Mouse (Mus musculus): ENCODE measurements around the gene Stag1. TPM values are rescaled to one million over a fixed set of nuclear protein-coding genes. Genes with fewer than 3 reads are reported as not detected.

The Stag1 gene
- total RNA-seq, 2 experiments from 2014 or later = 77.6 to 79.6 TPM

DNA sequence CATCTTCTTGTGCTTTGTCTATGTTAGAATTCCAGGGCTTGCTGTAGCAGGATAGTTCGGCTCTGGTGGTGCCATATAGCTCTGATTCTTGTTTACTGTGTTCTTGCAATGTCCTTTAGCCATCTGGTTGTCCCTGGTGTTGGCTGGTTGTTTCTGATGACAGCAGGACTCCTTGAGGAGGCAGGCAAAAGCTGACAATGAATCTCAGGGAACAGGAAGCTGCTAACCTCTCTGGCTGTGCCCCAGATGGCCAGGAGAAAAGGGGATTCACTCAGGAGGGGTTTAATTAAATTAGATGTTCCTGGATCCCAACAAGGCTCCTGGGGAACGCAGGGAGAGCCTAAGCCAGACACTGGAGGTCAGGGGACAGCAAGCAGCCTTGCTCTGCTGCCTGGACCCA is 344.4 kb downstream of the Stag1 start:
- no peak for ATAC-seq (replicated peaks; ENCODE audit: poor library complexity)

DNA sequence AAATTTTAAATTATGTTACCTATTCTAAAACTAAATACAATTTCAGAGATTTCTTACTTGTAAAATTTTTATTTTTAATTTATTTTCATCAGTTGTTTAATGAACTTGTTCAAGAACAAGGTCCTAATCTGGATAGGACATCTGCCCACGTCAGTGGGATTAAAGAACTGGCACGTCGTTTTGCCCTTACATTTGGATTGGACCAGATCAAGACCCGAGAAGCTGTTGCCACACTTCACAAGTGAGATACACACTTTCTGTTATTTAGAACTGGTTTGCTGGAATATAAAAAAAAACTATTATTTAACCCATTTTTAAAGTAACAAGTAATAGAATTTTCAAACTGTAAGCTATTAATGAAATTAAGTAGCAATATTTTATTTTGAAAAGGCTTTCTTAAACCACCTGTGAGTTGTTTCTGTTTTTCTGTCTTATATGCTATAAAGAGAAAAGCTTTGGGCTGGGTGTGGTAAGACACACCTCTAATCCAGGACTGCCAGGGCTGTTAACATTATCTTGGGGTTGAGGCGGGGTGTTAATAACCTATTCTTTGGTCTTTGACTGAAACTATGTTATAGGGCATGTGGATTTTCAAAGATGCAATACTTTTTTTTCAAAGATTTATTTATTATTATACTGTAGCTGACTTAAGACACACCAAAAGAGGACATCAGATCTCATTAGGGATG is 347.2 kb downstream of the Stag1 start:
- peak; percentile 75 for ATAC-seq (replicated peaks; ENCODE audit: poor library complexity)

DNA sequence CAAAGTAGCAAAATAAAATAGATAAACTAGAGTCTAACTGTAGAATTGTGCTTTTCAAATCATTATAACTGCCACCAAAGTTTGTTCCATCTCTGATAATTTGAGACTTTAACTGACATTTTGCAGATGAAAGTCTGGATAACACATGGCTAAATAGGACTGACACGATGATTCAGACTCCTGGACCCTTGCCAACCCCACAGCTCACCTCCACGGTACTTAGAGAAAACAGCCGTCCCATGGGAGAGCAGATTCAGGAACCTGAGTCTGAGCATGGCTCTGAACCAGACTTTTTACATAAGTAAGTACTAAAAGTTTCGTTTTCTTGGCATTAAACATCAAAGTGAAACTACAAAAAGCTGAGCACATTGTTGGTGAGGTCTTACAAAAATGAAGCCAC is 353.9 kb downstream of the Stag1 start:
- peak; percentile 78 for ATAC-seq (replicated peaks; ENCODE audit: poor library complexity)

DNA sequence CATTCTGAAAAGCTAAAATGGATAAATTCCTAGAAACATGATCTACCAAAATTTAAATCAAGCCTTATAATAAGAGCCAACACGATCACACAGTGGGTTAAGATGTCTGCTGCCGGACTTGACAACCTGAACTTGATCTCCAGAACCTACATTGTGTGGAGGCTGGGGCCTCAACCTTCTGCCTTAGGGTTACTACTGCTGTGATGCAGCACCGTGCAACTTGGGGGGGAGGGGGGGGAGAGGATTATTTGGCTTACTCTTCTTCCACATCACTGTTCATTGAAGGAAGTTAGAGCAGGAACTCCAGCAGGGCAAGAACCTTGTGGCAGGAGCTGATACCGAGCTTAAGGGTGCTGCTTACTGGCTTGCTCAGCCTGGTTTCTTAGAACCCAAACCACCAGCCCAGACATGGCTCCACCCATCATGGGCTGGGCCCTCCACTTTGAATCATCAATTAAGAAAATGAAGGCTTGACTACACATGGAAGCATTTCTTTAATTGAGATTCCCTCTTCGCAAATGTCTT is 365.4 kb downstream of the Stag1 start:
- peak; percentile 90 for ATAC-seq (replicated peaks; ENCODE audit: poor library complexity)

DNA sequence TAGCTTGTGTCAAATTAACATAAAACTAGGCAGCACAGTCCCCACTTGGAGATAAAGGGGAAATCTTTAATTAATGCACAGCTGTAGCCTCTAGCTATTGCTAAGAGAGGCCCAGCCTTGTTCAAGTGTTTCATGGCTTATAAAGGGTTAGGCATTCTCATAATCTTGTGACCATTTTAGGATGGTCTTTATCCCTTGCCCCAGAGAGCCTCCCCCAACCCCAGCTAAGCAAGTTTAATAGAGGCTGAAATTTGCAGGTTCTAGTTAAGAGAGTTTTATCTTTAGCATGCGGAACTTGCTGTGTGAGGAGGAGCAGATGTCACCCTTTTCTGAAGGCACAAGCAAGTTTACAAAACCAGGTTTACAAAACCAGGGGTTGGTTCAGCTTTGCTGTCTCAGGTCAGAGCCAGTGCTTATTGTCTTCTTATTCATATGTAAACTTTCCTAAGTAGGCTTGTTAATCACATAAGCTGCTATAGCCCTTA is 365.9 kb downstream of the Stag1 start:
- peak; percentile 18; the same call in 1 of the 2 replicates for ATAC-seq (replicated peaks; ENCODE audit: poor library complexity)

DNA sequence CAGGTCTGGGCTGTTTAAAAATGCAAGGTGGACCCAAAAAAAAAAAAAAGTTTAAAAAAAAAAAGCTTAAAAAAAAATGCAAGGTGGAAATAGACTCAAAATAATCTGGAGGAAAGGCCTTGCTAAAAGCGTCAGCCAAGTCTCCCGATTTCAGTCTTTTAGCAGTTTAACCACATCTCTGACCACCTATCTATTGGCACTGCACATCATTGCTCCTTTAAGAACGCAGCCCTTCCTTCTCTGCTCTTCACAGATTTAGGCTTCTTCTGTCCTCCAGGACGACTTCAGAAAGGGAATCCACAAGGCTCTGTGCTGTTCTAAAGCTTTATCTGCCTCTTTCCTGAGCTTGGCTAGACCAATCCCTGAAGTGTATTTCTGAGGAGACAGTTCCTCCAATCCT is 366.5 kb downstream of the Stag1 start:
- peak; percentile 23 for ATAC-seq (replicated peaks; ENCODE audit: poor library complexity)

DNA sequence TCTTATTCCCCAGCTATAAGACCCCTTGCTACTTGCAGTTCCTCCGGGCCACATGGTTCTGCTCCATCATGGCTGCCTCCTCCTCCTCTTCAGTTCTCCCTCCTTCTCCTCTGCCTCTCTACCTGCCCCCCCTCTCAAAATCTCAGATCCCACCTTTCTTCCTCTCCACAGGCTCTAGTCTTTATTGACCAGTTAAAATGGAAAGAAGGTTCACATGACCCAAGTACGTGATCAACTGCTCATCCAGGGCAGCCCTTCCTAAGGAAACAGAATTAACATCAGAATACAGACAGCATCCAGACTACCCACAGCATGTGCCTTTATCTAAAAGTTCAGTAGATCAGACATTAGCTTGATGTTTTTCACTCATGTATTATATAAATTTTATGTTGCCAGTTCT is 371.9 kb downstream of the Stag1 start:
- no peak for ATAC-seq (replicated peaks; ENCODE audit: poor library complexity)

DNA sequence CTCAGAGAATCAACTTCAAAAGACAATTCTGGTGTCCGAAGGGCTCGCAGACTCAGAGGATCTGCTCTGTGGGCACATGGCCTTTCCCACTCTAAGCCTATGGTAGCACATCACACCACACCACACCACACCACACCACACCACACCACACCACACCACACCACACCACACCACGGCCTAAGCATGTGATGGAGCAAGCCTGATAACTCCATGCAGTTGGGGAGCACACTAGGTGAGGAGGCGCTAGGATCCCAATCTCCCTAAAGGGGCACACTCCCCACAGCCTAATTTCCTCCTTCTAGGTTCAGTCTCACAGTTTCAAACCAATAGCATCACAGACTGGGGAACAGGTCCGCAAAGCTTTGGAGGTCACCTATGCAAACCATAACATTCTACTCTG is 381.1 kb downstream of the Stag1 start:
- ATAC-seq (replicated peaks; ENCODE audit: poor library complexity) = no peak

DNA sequence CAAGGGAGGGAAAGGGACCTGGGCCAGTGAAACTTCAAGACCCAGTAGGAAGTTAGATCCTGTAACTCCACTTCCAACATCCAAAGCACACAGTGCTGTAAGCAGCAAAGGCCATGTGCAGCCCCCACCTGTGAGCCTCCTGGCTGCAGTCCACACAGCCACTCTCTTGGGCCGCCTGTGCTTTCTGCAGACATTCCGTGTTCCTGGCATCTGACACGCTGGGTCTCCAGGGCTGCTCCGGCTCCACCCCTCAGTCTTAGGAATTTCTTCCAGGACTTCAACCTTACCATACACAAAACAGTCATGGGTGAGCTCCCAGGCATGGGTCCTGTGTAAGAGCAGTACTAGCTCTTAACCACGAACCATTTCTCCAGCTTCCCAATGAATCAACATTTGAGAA is 381.7 kb downstream of the Stag1 start:
- no peak for ATAC-seq (replicated peaks; ENCODE audit: poor library complexity)

DNA sequence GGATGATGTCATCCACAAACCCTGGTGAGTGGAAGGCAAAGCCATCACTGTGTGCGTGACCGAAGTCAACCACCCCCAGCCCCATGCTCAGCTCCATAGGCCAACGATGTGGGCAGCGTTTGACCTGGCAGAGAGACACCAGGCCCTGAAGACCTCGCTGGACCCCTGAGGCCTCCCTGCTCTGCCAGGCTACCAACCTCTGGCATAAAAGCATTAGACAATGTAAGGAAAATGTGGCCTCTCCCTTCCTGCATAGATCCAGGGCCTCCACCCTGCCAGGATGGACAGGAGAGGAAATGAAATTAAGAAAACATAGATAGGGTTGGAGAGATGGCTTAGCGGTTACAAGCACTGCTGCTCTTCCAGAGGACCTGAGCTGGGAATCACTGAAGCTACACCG is 385.2 kb downstream of the Stag1 start:
- ATAC-seq (replicated peaks; ENCODE audit: poor library complexity) = no peak

DNA sequence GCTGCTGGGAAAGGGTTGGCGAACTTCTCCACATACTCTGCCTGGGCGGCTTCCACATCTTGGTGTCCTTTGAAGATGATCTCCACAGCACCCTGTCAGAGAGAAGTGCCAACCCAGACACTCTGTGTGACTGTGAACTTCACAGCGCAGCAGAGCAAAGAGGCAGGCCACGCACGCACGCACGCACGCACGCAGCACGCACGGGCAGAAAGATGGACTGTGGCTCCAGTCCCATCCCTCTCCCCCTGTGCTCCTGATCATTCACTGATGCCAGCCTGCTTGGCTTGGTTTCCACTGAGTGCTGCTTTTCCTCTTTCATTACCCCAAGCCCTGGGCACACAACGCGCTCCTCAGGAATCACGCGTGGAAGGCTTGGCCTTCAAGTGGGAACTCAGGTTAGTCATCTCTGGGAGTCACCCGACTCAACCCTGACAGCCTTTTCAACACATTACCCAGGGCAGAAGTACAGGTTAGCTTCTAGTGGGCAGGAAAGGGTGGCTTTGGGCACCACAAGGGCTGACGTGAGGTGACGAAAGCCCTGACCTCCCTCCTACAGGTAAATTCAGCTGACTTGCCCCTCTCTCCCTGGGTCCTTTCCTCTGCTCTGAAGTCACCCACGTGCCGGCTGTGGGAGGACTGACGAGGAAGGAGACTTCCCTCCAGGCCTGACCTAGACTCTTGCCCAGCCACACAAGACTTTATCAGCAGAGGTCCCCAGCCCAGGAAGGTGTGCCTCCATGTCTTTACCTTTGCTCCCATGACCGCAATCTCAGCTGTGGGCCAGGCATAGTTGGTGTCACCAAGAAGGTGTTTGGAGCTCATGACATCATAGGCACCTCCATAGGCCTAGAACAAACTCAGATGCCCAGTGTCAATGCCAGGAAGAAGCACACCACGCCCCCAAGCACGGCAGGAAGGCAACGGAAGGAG is 387.0 kb downstream of the Stag1 start:
- ATAC-seq (replicated peaks; ENCODE audit: poor library complexity) = no peak

DNA sequence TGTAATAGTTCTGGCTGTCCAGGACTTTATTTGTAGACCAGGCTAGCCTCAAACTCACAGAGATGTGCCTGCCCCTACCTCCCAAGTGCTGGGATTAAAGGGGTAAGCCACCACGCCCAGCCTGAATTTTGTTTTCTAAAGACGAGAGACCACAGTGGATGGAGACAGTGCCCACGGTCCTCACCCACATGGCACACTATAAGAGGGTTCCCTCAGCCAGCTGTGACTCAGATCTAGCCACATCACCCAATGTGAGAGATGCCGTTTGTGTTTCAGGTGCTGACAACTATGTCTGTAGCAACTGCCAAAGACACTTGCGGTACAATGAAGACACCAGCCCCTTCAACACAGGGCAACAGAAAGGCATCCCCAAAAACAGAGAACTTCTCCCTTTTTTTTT is 389.4 kb downstream of the Stag1 start:
- ATAC-seq (replicated peaks; ENCODE audit: poor library complexity) = no peak

DNA sequence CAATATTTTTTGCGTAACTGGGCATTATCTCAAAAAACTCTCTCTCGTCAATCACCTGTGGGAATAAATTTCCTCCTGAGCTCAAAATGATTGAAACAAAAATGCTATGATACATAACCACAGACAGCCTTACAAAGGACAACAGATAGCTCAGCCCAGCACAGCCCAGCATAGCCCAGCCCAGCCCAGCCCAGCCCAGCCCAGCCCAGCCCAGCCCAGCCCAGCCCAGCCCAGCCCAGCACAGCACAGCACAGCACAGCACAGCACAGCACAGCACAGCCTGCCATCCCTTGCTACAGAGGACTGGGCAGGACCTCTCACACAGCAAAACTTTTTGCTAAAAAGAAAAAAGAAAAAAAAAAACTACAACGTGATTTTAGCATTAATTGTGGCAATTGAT is 390.3 kb downstream of the Stag1 start:
- 0 out of 2 replicates have a peak, but pooled peaks have one; percentile 20 for ATAC-seq (replicated peaks; ENCODE audit: poor library complexity)

DNA sequence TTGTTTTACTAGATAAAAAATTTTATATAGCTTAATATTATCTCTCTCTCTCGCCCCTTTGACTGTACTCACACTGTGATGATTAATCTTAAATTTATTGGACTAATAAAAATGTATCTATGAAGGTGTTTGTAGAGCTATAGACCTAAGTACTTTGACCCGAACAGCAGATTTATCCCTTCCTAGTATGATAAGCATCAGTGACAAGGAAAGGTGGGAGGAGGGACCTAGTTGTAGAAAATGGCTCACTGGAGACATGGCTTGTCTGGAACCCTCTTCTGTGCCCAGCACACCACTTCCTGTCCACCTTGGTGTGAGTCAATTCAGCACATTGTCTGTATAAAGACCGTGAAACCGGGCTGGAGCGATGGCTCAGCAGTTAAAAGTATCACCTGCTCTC is 393.0 kb downstream of the Stag1 start:
- ATAC-seq (replicated peaks; ENCODE audit: poor library complexity) = no peak

DNA sequence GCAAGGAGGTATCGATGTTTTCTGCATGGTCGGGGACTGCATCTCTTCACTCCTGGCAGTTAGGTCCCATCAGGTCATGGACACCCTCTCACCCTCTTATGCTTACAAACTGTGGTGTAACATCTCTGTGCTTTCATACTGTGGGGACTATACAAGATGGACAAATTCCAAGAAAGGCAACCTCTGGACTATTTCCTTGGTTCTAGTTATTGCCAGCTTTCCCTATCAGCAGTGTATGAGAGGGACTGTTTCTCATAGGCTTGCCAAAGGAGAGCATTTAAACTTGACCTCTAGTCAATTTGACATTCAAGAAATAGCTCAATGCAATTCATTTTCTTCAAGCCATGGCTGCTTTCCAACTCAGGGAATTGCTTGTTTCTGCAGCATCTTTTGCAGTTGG is 393.7 kb downstream of the Stag1 start:
- ATAC-seq (replicated peaks; ENCODE audit: poor library complexity) = no peak

DNA sequence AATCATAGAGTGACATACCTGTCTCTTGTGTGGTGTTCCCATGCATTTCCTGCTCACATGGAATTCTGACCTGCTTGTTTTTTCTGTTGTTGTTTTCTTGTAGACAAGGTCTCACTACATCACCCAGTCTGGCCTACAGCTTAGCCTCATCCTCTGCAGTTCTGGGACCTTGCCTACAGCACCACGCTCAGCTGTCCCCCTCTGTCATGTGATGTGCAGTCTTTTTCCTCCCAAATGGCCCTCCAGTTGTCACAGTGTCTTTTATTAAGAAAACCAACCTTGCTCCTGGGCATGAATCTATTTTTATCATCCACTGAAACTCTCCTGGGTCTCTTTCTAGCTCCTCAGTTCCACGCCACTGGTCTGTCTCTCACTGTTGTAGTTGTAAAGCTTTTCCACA is 394.6 kb downstream of the Stag1 start:
- ATAC-seq (replicated peaks; ENCODE audit: poor library complexity) = no peak

DNA sequence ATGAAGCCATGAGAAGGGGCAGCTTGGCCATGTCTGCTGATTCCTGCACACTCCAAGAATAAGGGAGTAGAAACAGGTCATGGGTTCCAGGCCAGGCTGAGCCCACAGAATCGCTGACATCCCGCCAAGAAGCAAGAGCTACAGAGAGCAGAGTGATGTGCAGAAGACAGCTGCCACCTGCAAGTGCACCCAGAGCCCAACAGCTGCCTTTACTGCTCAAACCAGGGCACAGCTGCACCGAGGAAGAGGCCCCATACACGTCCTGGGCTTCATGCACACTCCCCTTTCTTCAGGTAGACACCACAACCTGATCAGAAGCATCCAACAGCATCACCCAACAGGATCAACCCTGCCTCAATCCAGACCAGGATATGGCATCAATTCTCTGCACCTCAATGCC is 396.3 kb downstream of the Stag1 start:
- no peak for ATAC-seq (replicated peaks; ENCODE audit: poor library complexity)

DNA sequence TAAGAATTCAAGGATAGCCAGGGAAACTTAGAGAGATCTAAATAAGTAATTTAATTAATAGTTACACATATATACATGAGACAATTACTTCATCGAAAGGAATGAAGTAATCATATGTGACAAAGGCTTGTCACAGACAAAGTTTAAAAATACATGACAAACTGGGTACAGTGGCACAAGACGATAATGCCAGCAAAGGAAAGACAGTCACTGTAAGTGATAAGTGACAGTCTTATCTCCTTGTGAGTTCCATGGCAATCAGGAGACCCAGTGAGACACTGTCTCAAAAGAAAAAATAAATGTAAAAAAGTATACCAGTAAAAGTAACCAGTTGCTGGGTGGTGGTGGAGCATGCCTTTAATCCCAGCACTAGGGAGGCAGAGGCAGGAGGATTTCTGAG is 399.5 kb downstream of the Stag1 start:
- peak; percentile 90 for ATAC-seq (replicated peaks; ENCODE audit: poor library complexity)

DNA sequence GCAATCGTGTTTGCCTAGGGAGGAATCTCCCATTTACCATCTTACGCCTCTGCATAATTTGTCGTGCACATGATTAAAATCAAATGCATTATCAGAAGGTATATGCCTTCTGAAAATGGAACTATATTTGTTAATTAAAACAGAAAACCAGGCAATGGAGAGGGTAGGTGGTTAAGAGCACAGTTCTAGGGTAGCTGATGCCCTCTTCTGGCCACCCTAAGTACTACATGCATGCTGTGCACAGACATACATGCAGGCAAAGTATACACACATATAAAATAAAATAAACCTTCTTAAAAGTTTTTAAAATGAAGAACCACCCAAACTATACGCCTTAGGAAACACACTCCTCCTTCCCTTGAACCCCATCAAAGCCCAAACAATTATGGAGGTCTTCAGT is 404.5 kb downstream of the Stag1 start:
- ATAC-seq (replicated peaks; ENCODE audit: poor library complexity) = peak; percentile 68

DNA sequence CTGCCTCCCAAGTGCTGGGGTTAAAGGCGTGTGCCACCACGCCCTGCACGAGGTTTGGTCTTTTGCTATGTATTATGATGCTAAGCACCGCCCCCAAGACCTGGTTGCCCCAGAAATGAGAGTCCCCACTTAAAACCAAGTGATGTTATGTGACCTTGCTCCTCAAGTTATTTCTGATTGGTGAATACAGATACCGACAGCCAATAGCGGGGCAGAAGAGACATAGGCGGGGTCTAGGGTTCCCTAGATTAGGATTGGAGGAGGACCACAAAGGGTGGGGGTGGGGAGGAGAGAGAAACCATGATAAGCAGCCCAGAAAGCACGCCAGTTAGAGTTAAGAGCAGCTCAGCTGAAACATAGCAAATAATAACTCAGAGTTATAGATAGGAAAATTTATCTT is 405.2 kb downstream of the Stag1 start:
- no peak for ATAC-seq (replicated peaks; ENCODE audit: poor library complexity)

DNA sequence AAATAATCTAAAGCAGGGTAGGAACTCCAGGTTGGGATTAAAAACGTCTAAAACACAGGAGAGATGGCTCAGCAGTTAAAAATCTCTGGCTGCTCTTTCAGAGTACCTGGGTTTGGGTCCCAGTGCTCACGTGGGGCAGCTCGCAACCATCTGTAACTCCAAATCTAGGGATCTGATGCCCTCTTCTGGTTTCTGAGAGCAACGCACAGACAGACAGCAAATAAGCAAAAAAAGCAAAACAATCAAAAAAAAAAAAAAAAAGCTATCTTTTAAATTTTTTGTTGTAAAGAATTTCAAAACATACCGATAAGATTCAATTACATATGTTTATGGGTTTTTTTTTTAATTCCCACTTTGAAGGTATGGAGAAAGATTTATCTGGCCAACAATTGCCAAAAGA is 405.7 kb downstream of the Stag1 start:
- no peak for ATAC-seq (replicated peaks; ENCODE audit: poor library complexity)

DNA sequence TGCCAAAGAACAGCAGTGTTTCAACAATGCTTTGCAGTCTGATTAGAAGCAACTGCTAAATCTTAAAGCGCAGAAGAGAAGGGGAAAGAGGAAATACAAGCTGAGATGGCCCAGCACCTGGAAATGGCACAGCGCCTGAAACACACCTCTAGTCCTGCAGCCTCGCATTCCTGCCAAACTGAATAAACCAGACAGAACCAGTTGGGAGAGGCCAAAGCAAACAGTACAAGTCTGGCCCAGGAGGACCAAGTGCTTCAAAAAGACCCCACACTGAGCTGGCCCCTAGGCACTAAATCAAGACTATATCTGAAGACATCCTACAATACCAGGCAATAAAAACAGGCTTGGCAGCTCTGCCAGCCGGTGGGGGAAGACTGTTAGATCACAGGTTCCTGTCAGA is 408.3 kb downstream of the Stag1 start:
- ATAC-seq (replicated peaks; ENCODE audit: poor library complexity) = no peak
